Mouse (Mus musculus): ENCODE data around the gene Mbd5. TPM values are rescaled to one million over a fixed set of nuclear protein-coding genes. Genes with fewer than 3 reads are reported as not detected.

Mbd5 gene
- total and polyA plus RNA-seq, 2 experiments from 2014 or later: 23.1 to 35.6 TPM

DNA sequence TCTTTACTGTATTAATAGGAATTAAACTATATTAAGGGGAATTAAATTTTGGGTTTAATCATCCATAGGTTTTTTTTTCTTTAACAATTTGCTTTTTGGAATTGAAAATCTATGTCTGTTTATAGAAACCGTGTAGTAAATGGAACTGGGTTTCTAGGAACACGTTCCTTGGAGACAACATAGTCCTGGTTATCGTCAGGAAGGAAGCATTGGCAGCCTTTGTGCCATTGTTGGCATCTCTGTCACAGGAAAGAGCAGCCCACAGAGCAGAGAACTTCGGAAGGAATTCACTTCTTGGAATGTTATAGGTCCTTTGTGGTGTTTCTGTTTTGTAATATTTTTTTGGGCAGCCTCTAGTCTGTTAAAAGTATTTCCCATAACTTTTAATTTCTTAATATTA lies 135.7 kb downstream of the Mbd5 start:
- no peak overlapping the region for H3K4me3 ChIP-seq (ENCODE audit: low read depth, low read length)
- H3K9ac ChIP-seq: no peak overlapping the region
- TF ChIP-seq CTCF (IDR thresholded peaks at IDR 0.05; ENCODE audit: low read depth): no peak
- ATAC-seq (no peak), DNase-seq (no peak)
- H3K4me2 ChIP-seq (ENCODE audit: low read depth): no peak overlapping the region
- no peaks in the 10 kb centered on the region for H3K9me3 ChIP-seq (ENCODE audit: low read length)
- no peaks in the 10 kb centered on the region for H3K4me1 ChIP-seq (ENCODE audit: insufficient read depth)
- H3K27me3 ChIP-seq (ENCODE audit: insufficient read depth, low read length): no peaks in the 10 kb centered on the region
- no peak overlapping the region for H3K27ac ChIP-seq (ENCODE audit: low read depth, low read length)
- no peaks in the 10 kb centered on the region for H3K36me3 ChIP-seq (ENCODE audit: insufficient read depth)
- WGBS: 63% methylated on average over 4 of the region's 4 CpGs

- Histone ChIP-seq H3K27me3 (ENCODE audit: insufficient read depth, low read length) (no peaks in the 10 kb centered on the region), H3K9me3 (ENCODE audit: low read length) (no peaks in the 10 kb centered on the region), H3K4me3 (ENCODE audit: low read depth, low read length) (no peak overlapping the region), H3K36me3 (ENCODE audit: insufficient read depth) (no peaks in the 10 kb centered on the region), H3K4me1 (ENCODE audit: insufficient read depth) (no peaks in the 10 kb centered on the region), H3K27ac (ENCODE audit: low read depth, low read length) (no peak overlapping the region), H3K9ac (no peak overlapping the region), H3K4me2 (ENCODE audit: low read depth) (no peak overlapping the region)
- ATAC-seq: no peak
- DNase-seq: no peak
- 93% methylated on average over 4 of the region's 4 CpGs for WGBS
- TF ChIP-seq CTCF (IDR thresholded peaks at IDR 0.05; ENCODE audit: low read depth): no peak
Measured at GRCm38 (mm10) chr2:49090771-49091170, 141.5 kb downstream of the Mbd5 start.

GRCm38 (mm10) chr2:49096765-49097164 lies 147.5 kb downstream of the Mbd5 start:
- Histone ChIP-seq H3K4me1 (ENCODE audit: insufficient read depth) (no peaks in the 10 kb centered on the region), H3K9ac (no peak overlapping the region), H3K27me3 (ENCODE audit: insufficient read depth, low read length) (no peaks in the 10 kb centered on the region), H3K9me3 (ENCODE audit: low read length) (no peaks in the 10 kb centered on the region), H3K4me2 (ENCODE audit: low read depth) (no peak overlapping the region), H3K4me3 (ENCODE audit: low read depth, low read length) (no peak overlapping the region), H3K36me3 (ENCODE audit: insufficient read depth) (no peaks in the 10 kb centered on the region), H3K27ac (ENCODE audit: low read depth, low read length) (no peak overlapping the region)
- DNase-seq: no peak
- no peak for ATAC-seq
- TF ChIP-seq CTCF (IDR thresholded peaks at IDR 0.05; ENCODE audit: low read depth): no peak

- TF ChIP-seq CTCF (IDR thresholded peaks at IDR 0.05; ENCODE audit: low read depth): no peak
- H3K27ac ChIP-seq (ENCODE audit: low read depth, low read length): no peak overlapping the region
- no peaks in the 10 kb centered on the region for H3K27me3 ChIP-seq (ENCODE audit: insufficient read depth, low read length)
- H3K9me3 ChIP-seq (ENCODE audit: low read length): no peaks in the 10 kb centered on the region
- no peak overlapping the region for H3K4me2 ChIP-seq (ENCODE audit: low read depth)
- DNase-seq: no peak
- H3K36me3 ChIP-seq (ENCODE audit: insufficient read depth): no peaks in the 10 kb centered on the region
- ATAC-seq: no peak
- no peak overlapping the region for H3K4me3 ChIP-seq (ENCODE audit: low read depth, low read length)
- no peaks in the 10 kb centered on the region for H3K4me1 ChIP-seq (ENCODE audit: insufficient read depth)
- no peak overlapping the region for H3K9ac ChIP-seq
Measured at GRCm38 (mm10) chr2:49108906-49109305, 159.6 kb downstream of the Mbd5 start.

- H3K27ac ChIP-seq (ENCODE audit: low read depth, low read length): no peak overlapping the region
- no peak for DNase-seq
- no peaks in the 10 kb centered on the region for H3K9me3 ChIP-seq (ENCODE audit: low read length)
- no peak for TF ChIP-seq CTCF (IDR thresholded peaks at IDR 0.05; ENCODE audit: low read depth)
- no peak overlapping the region for H3K4me3 ChIP-seq (ENCODE audit: low read depth, low read length)
- H3K27me3 ChIP-seq (ENCODE audit: insufficient read depth, low read length): no peaks in the 10 kb centered on the region
- ATAC-seq: no peak
- H3K36me3 ChIP-seq (ENCODE audit: insufficient read depth): no peaks in the 10 kb centered on the region
- H3K4me2 ChIP-seq (ENCODE audit: low read depth): no peak overlapping the region
- WGBS: 93% methylated on average over 6 of the region's 6 CpGs
- H3K9ac ChIP-seq: no peak overlapping the region
- no peaks in the 10 kb centered on the region for H3K4me1 ChIP-seq (ENCODE audit: insufficient read depth)
Measured at GRCm38 (mm10) chr2:49119875-49120274, 170.6 kb downstream of the Mbd5 start.

- 81% methylated on average over 3 of the region's 3 CpGs for WGBS
- no peaks in the 10 kb centered on the region for H3K4me1 ChIP-seq (ENCODE audit: insufficient read depth)
- H3K4me2 ChIP-seq (ENCODE audit: low read depth): no peak overlapping the region
- TF ChIP-seq CTCF (IDR thresholded peaks at IDR 0.05; ENCODE audit: low read depth): no peak
- ATAC-seq (no peak), DNase-seq (no peak)
- H3K27me3 ChIP-seq (ENCODE audit: insufficient read depth, low read length): no peaks in the 10 kb centered on the region
- no peak overlapping the region for H3K27ac ChIP-seq (ENCODE audit: low read depth, low read length)
- no peaks in the 10 kb centered on the region for H3K9me3 ChIP-seq (ENCODE audit: low read length)
- no peak overlapping the region for H3K9ac ChIP-seq
- no peaks in the 10 kb centered on the region for H3K36me3 ChIP-seq (ENCODE audit: insufficient read depth)
- H3K4me3 ChIP-seq (ENCODE audit: low read depth, low read length): no peak overlapping the region
Measured at GRCm38 (mm10) chr2:49121603-49122002, 172.3 kb downstream of the Mbd5 start.

- Histone ChIP-seq H3K4me2 (ENCODE audit: low read depth) (no peak overlapping the region), H3K9ac (no peak overlapping the region), H3K9me3 (ENCODE audit: low read length) (no peaks in the 10 kb centered on the region), H3K4me1 (ENCODE audit: insufficient read depth) (no peaks in the 10 kb centered on the region), H3K36me3 (ENCODE audit: insufficient read depth) (no peaks in the 10 kb centered on the region), H3K27me3 (ENCODE audit: insufficient read depth, low read length) (no peaks in the 10 kb centered on the region), H3K4me3 (ENCODE audit: low read depth, low read length) (no peak overlapping the region), H3K27ac (ENCODE audit: low read depth, low read length) (no peak overlapping the region)
- 66% methylated on average over 3 of the region's 3 CpGs for WGBS
- DNase-seq (no peak), ATAC-seq (no peak)
- TF ChIP-seq CTCF (IDR thresholded peaks at IDR 0.05; ENCODE audit: low read depth): no peak
Measured at GRCm38 (mm10) chr2:49142186-49142585, 192.9 kb downstream of the Mbd5 start.

DNA sequence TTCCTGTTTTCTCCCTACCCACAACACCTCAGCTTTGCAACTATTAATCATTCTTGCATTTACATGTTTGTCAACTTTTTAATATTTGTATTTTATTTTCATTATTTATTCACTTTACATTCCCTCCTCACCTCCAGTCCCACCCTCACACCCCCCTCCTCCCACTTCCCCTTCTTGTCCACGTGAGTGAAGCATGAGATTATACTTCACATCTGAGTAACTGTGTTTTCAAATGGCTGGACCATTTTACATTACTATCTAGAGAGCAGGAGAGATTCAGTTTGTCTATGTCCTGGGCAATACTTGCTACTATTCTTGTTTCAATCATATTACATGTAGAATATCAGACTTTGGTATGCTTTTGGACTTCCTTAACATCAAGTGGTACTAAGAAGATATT lies 204.3 kb downstream of the Mbd5 start:
- no peak overlapping the region for H3K9ac ChIP-seq
- H3K4me3 ChIP-seq (ENCODE audit: low read depth, low read length): no peak overlapping the region
- no peaks in the 10 kb centered on the region for H3K4me1 ChIP-seq (ENCODE audit: insufficient read depth)
- 83% methylated on average over 1 of the region's 1 CpGs for WGBS
- DNase-seq (no peak), ATAC-seq (no peak)
- no peaks in the 10 kb centered on the region for H3K36me3 ChIP-seq (ENCODE audit: insufficient read depth)
- no peak for TF ChIP-seq CTCF (IDR thresholded peaks at IDR 0.05; ENCODE audit: low read depth)
- H3K4me2 ChIP-seq (ENCODE audit: low read depth): no peak overlapping the region
- H3K9me3 ChIP-seq (ENCODE audit: low read length): no peaks in the 10 kb centered on the region
- H3K27ac ChIP-seq (ENCODE audit: low read depth, low read length): no peak overlapping the region
- H3K27me3 ChIP-seq (ENCODE audit: insufficient read depth, low read length): no peaks in the 10 kb centered on the region

Measured in forebrain, postnatal 0 days (tissue).